Mouse (Mus musculus) C2C12 (cell line): Measurements from ENCODE around the gene Tapt1.

Source experiments
- CEBPB ChIP-seq: IDR thresholded peaks from one replicate; pipeline ENCODE4 v1.6.1; 2011; ENCODE audit warnings: low read depth, mild to moderate bottlenecking, control low read depth, moderate library complexity
- CTCF ChIP-seq: IDR thresholded peaks from one replicate; pipeline ENCODE4 v1.5.1; 2011; ENCODE audit not compliant: control insufficient read depth, insufficient read depth, insufficient read length
- MAX ChIP-seq: IDR thresholded peaks from one replicate; pipeline ENCODE4 v1.6.1; 2011; ENCODE audit warnings: mild to moderate bottlenecking, control low read depth
- MYOD1 ChIP-seq: IDR thresholded peaks from one replicate; pipeline ENCODE4 v1.6.1; 2011; ENCODE audit warnings: low read depth; ENCODE audit not compliant: control insufficient read depth, insufficient read length
- MYOG ChIP-seq: IDR thresholded peaks from one replicate; pipeline ENCODE4 v1.6.1; 2011; ENCODE audit not compliant: control insufficient read depth, insufficient read length; ENCODE audit errors: extremely low read depth
- USF1 ChIP-seq: IDR thresholded peaks from one replicate; pipeline ENCODE4 v1.6.1; 2011; ENCODE audit warnings: low read depth, mild to moderate bottlenecking, control low read depth, moderate library complexity

DNA sequence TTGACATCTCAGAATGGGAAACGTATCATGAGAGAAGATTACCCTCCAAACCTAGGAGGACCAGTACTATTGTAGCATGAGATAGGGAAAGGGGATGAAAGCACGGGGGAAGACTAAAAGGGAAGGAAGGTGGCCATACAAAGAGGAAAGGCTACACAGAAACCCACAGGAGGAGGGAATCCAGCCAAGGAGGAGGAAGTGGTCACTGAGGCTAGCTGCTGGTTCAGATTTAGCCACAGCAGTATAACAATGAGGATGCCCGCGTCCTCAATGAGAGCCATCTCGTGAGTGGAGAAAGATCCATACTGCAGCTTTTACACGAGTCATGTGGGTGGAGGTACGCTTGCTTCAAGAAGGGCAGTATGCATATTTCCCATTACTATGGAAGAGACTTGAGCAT lies 11.8 kb upstream of the Tapt1 start:
- TF ChIP-seq CTCF (no peak), MAX (no peak), MYOD1 (no peak), MYOG (no peak), USF1 (no peak), CEBPB (no peak)
